Mouse (Mus musculus): ENCODE data around the gene Gfpt1. TPM values are rescaled to one million over a fixed set of nuclear protein-coding genes. Genes with fewer than 3 reads are reported as not detected.
"Not testable (repeated sequence)": the region's sequence is repeated elsewhere in the genome, so short reads cannot be mapped to it uniquely, and the experiment has no call there.

Gene Gfpt1
- polyA plus RNA-seq, 1 experiment from 2014 or later, result 14.1 TPM

DNA sequence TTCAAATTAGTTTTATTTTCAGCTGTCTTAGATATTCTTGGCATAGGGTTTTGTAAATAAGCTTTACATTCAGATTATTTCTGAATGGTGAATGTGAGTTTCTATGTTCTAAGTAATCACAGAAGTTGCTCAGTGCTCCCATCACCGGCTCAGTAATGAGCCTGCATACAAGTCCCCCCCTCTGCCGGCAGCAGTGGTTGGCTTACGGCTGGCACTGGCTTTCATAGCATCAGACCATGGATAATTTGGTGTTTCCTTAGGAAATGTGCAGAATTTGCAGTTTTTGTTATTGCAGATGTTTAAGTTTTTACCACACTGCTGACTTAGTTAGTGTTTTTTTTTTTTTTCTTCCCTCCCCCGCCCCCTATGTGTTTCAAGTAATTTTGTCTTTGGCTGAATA is 36.8 kb downstream of the Gfpt1 start:
- no peak overlapping the region for H3K9ac ChIP-seq (ENCODE audit: low read length)
- DNase-seq (ENCODE audit: low spot score, missing footprints) (no peak), ATAC-seq (ENCODE audit: low FRiP score) (no peak)
- no peak overlapping the region for H3K4me2 ChIP-seq
- no peak overlapping the region for H3K4me3 ChIP-seq (ENCODE audit: low read depth, low read length)
- H3K9me3 ChIP-seq (ENCODE audit: control insufficient read depth, low read length), result no peaks in the 10 kb centered on the region
- H3K27me3 ChIP-seq (ENCODE audit: control insufficient read depth, insufficient read depth, low read length), result no peaks in the 10 kb centered on the region
- WGBS, result 88% methylated on average over 4 of the region's 4 CpGs
- no peaks in the 10 kb centered on the region for H3K4me1 ChIP-seq (ENCODE audit: control insufficient read depth, insufficient read depth, low read length)
- no peak overlapping the region for H3K27ac ChIP-seq (ENCODE audit: low read depth, low read length)
- H3K36me3 ChIP-seq (ENCODE audit: control insufficient read depth, insufficient read depth, low read length), result no peaks in the 10 kb centered on the region

DNA sequence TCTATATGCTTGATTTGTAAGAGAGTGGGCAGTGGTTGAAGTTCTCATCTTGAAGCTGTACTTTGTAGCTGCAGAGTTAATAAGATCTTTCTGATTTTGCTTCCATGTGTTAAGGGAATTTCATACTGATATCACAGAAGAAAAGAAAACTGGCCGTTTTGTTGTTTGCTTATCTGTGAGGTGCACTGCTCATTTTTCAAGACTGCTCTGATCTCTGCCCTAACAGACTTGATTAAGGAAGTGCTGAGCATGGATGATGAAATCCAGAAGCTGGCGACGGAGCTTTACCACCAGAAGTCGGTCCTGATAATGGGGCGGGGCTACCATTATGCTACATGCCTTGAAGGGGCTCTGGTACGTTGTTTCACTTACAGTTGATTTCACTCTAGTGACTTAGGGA is 42.4 kb downstream of the Gfpt1 start:
- Histone ChIP-seq H3K4me3 (ENCODE audit: low read depth, low read length) (no peak overlapping the region), H3K36me3 (ENCODE audit: control insufficient read depth, insufficient read depth, low read length) (peaks cover 6% of the 10 kb centered on the region), H3K4me1 (ENCODE audit: control insufficient read depth, insufficient read depth, low read length) (no peaks in the 10 kb centered on the region), H3K27ac (ENCODE audit: low read depth, low read length) (no peak overlapping the region), H3K9me3 (ENCODE audit: control insufficient read depth, low read length) (no peaks in the 10 kb centered on the region), H3K4me2 (no peak overlapping the region), H3K9ac (ENCODE audit: low read length) (no peak overlapping the region), H3K27me3 (ENCODE audit: control insufficient read depth, insufficient read depth, low read length) (no peaks in the 10 kb centered on the region)
- no peak for DNase-seq (ENCODE audit: low spot score, missing footprints)
- 91% methylated on average over 6 of the region's 6 CpGs for WGBS
- ATAC-seq (ENCODE audit: low FRiP score), result no peak

DNA sequence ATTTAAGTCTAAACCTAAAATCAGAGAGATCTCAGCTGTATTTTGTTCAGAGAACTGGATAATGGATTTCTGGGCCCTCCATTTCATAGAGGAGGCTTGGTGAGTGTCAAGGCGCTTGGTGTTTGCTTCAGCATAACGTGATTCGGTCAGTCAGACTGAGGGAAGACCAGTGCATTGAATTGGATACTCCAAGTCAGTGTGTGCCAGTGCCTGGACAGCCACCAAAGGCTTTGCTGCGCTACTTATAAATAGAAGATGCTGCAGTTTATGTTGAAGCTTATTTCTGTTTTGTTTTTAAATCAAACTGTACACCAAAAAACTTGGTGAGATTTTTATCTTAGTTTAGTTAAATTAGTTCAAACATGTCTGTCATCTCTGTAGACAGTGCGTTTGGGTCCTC is 45.7 kb downstream of the Gfpt1 start:
- DNase-seq (ENCODE audit: low spot score, missing footprints) (no peak), ATAC-seq (ENCODE audit: low FRiP score) (no peak)
- Histone ChIP-seq H3K27me3 (ENCODE audit: control insufficient read depth, insufficient read depth, low read length) (no peaks in the 10 kb centered on the region), H3K4me3 (ENCODE audit: low read depth, low read length) (no peak overlapping the region), H3K36me3 (ENCODE audit: control insufficient read depth, insufficient read depth, low read length) (peaks cover 6% of the 10 kb centered on the region), H3K9ac (ENCODE audit: low read length) (no peak overlapping the region), H3K4me2 (no peak overlapping the region), H3K4me1 (ENCODE audit: control insufficient read depth, insufficient read depth, low read length) (no peaks in the 10 kb centered on the region), H3K27ac (ENCODE audit: low read depth, low read length) (no peak overlapping the region), H3K9me3 (ENCODE audit: control insufficient read depth, low read length) (no peaks in the 10 kb centered on the region)
- WGBS, result 90% methylated on average over 5 of the region's 5 CpGs

DNA sequence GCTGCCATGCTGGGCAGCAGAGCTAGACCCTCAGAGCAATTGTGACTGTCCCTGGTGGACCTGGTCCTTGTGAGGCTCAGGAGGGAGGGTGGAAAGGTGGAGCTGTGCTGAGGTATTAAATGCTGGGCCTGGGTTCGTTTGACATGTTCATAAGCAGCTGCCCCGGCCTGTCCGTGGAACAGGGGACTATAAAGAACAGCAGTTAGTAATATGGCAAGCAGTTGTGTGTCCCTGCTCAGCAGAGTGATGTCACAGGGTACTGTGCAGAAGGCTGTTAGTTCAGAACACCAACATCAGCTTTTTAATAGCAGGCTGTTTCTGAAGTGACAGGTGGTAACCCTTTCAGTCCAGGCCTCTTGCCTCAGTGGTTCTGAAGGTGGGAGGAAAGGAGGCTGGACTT is 48.2 kb downstream of the Gfpt1 start:
- peaks cover 6% of the 10 kb centered on the region for H3K36me3 ChIP-seq (ENCODE audit: control insufficient read depth, insufficient read depth, low read length)
- H3K9ac ChIP-seq (ENCODE audit: low read length), result no peak overlapping the region
- no peaks in the 10 kb centered on the region for H3K27me3 ChIP-seq (ENCODE audit: control insufficient read depth, insufficient read depth, low read length)
- no peak overlapping the region for H3K4me2 ChIP-seq
- no peaks in the 10 kb centered on the region for H3K9me3 ChIP-seq (ENCODE audit: control insufficient read depth, low read length)
- no peak for DNase-seq (ENCODE audit: low spot score, missing footprints)
- 90% methylated on average over 3 of the region's 3 CpGs for WGBS
- no peak overlapping the region for H3K27ac ChIP-seq (ENCODE audit: low read depth, low read length)
- H3K4me1 ChIP-seq (ENCODE audit: control insufficient read depth, insufficient read depth, low read length), result no peaks in the 10 kb centered on the region
- H3K4me3 ChIP-seq (ENCODE audit: low read depth, low read length), result no peak overlapping the region
- no peak for ATAC-seq (ENCODE audit: low FRiP score)

DNA sequence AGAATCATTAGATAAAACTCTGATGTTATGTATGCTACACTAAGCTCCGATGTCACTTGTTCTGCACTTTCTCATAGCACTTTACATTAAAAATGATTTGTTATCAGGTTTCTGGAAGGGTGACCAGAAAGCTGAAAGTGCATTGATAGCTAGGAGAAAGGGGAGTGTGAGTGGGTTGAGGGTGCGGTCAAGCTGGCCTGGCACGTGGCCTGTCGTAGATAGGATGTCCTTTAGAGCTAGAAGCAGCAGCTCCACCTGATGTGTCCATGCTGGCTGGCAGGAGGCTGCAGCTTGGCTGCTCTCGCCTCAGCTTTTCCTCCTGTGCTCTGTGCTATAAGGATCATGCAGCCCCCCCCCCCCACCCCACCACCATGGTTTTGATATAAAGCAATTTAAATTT is 49.8 kb downstream of the Gfpt1 start:
- Histone ChIP-seq H3K36me3 (ENCODE audit: control insufficient read depth, insufficient read depth, low read length) (0 out of 2 replicates have a peak, but pooled peaks cover 3% of the 10 kb centered on the region), H3K4me1 (ENCODE audit: control insufficient read depth, insufficient read depth, low read length) (no peaks in the 10 kb centered on the region), H3K4me3 (ENCODE audit: low read depth, low read length) (no peak overlapping the region), H3K27me3 (ENCODE audit: control insufficient read depth, insufficient read depth, low read length) (no peaks in the 10 kb centered on the region), H3K27ac (ENCODE audit: low read depth, low read length) (no peak overlapping the region), H3K9me3 (ENCODE audit: control insufficient read depth, low read length) (no peaks in the 10 kb centered on the region), H3K4me2 (no peak overlapping the region), H3K9ac (ENCODE audit: low read length) (no peak overlapping the region)
- WGBS, result 90% methylated on average over 5 of the region's 5 CpGs
- no peak for DNase-seq (ENCODE audit: low spot score, missing footprints)
- no peak for ATAC-seq (ENCODE audit: low FRiP score)

DNA sequence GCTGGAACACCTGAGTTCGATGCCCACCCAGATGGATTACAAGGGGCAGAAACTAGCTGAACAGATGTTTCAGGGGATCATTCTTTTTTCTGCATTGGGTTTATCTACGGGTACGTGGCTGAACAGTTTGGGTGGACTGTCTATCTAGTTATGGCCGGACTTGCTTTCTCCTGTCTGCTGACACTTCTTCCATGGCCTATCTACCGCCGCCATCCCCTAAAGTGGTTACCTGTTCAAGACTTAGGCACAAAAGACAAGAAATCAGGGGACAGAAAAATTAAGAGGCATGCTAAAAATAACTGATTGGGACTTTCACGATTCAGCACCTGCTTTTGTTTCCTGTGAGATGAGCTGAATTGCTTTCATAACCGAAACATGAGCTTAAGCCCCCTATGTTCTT is 51.0 kb downstream of the Gfpt1 start:
- DNase-seq (ENCODE audit: low spot score, missing footprints); H3K4me2 ChIP-seq; ATAC-seq (ENCODE audit: low FRiP score); H3K27me3 ChIP-seq (ENCODE audit: control insufficient read depth, insufficient read depth, low read length); H3K36me3 ChIP-seq (ENCODE audit: control insufficient read depth, insufficient read depth, low read length); H3K9ac ChIP-seq (ENCODE audit: low read length); H3K9me3 ChIP-seq (ENCODE audit: control insufficient read depth, low read length); H3K4me1 ChIP-seq (ENCODE audit: control insufficient read depth, insufficient read depth, low read length); H3K4me3 ChIP-seq (ENCODE audit: low read depth, low read length); H3K27ac ChIP-seq (ENCODE audit: low read depth, low read length): not testable (repeated sequence)
- WGBS, result 91% methylated on average over 8 of the region's 8 CpGs

DNA sequence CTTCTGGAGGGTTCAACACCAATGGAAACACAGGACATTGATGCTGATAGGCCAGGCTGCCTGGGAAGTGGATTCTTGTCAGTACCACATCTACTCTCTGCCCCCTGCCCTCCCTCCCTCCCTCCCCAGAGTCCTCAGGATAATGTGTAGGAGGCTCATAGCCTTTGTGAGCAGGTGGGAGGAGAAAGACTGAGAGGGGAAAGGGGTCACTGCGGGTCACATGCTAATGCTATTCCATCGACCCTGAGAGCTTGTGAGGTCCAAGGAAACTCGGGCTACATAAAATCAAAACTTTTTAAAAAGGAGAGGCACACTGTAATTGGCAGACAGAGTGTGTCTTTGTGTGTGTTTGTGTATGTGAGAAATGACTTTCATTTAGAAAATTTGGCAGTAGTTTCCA is 56.6 kb downstream of the Gfpt1 start:
- DNase-seq (ENCODE audit: low spot score, missing footprints), result peak; percentile 78
- no peaks in the 10 kb centered on the region for H3K27me3 ChIP-seq (ENCODE audit: control insufficient read depth, insufficient read depth, low read length)
- H3K9me3 ChIP-seq (ENCODE audit: control insufficient read depth, low read length), result no peaks in the 10 kb centered on the region
- no peak overlapping the region for H3K9ac ChIP-seq (ENCODE audit: low read length)
- H3K4me1 ChIP-seq (ENCODE audit: control insufficient read depth, insufficient read depth, low read length), result peaks cover 12% of the 10 kb centered on the region
- 16% methylated on average over 3 of the region's 3 CpGs for WGBS
- no peak overlapping the region for H3K4me3 ChIP-seq (ENCODE audit: low read depth, low read length)
- no peak overlapping the region for H3K27ac ChIP-seq (ENCODE audit: low read depth, low read length)
- no peak overlapping the region for H3K4me2 ChIP-seq
- no peaks in the 10 kb centered on the region for H3K36me3 ChIP-seq (ENCODE audit: control insufficient read depth, insufficient read depth, low read length)
- no peak for ATAC-seq (ENCODE audit: low FRiP score)

DNA sequence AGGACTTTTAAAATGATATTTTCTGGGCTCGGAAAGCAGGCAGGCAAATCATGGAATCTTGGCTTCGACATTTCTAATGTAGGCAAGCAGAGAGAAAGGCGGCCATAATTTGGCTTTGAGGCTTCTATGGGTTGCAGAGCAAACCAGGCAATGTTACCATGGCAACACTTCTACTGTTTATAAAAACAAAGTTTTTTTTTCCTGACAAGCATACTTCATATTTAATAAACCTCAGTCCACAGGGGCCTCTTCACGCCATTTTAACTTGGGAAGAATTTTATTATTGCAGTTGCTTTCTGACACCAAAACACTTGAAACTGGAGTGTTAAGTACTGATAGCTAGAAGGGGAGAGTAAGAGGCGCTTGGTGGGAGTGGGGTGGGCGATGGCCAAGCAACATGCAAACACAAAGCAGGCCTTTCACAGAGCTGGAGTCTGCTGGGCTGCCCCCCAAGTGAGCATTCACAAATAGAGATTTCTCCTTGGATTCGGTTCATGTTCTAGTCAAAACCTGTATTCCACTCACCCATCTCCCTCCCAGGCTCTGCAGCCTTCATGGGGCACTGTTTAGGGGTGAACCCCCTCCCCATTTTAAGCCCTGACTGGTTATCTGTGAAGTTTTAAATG is 57.1 kb downstream of the Gfpt1 start:
- no peaks in the 10 kb centered on the region for H3K9me3 ChIP-seq (ENCODE audit: control insufficient read depth, low read length)
- no peaks in the 10 kb centered on the region for H3K36me3 ChIP-seq (ENCODE audit: control insufficient read depth, insufficient read depth, low read length)
- ATAC-seq (ENCODE audit: low FRiP score) (no peak), DNase-seq (ENCODE audit: low spot score, missing footprints) (no peak)
- no peak overlapping the region for H3K4me3 ChIP-seq (ENCODE audit: low read depth, low read length)
- H3K27ac ChIP-seq (ENCODE audit: low read depth, low read length), result no peak overlapping the region
- no peaks in the 10 kb centered on the region for H3K27me3 ChIP-seq (ENCODE audit: control insufficient read depth, insufficient read depth, low read length)
- 63% methylated on average over 7 of the region's 7 CpGs for WGBS
- no peak overlapping the region for H3K9ac ChIP-seq (ENCODE audit: low read length)
- H3K4me1 ChIP-seq (ENCODE audit: control insufficient read depth, insufficient read depth, low read length), result peaks cover 12% of the 10 kb centered on the region
- H3K4me2 ChIP-seq, result no peak overlapping the region

DNA sequence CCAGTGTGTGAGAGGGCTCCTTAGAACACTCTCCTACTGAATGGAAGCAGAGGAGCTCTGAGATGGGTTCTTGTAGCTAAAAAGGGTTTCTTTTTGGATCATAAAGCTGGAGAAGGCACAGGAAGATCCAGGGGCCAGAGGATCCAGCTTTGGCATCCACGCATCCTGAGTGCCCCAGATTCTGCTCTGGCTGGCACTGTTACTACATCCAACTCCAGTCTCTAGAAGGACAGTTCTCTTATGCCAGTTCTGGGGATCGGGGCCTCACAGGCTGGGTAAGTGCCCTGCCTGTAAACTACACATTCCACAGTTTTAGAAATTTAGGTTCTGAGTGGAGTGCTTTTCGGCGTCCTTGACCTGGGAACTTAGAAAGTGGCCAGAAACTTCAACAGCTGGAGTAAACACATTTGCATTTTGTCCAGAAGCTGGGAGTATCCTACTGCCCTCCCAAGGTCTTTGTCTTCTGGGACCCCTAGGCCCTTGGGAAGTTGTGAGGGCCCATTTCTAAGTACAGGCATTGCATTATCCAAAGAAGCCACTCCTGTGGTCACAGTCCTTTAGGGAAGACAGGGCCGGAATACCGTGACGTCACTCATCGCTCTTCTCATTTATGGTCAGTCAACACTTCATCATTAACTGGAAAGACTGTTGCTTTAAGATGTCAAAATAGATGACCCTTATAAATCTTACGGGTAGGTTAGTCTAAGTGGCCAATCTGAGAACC is 57.8 kb downstream of the Gfpt1 start:
- Histone ChIP-seq H3K27ac (ENCODE audit: low read depth, low read length) (no peak overlapping the region), H3K9me3 (ENCODE audit: control insufficient read depth, low read length) (no peaks in the 10 kb centered on the region)
- DNase-seq (ENCODE audit: low spot score, missing footprints), result peak; percentile 73

More for the DNA sequence above, 57.8 kb downstream of the Gfpt1 start:
- peaks cover 12% of the 10 kb centered on the region for H3K4me1 ChIP-seq (ENCODE audit: control insufficient read depth, insufficient read depth, low read length)
- no peak overlapping the region for H3K4me2 ChIP-seq
- H3K36me3 ChIP-seq (ENCODE audit: control insufficient read depth, insufficient read depth, low read length), result no peaks in the 10 kb centered on the region
- 94% methylated on average over 9 of the region's 9 CpGs for WGBS
- ATAC-seq (ENCODE audit: low FRiP score), result no peak
- H3K27me3 ChIP-seq (ENCODE audit: control insufficient read depth, insufficient read depth, low read length), result no peaks in the 10 kb centered on the region
- H3K4me3 ChIP-seq (ENCODE audit: low read depth, low read length), result no peak overlapping the region
- no peak overlapping the region for H3K9ac ChIP-seq (ENCODE audit: low read length)

Measured in midbrain, embryonic 11.5 days (tissue).